Mouse (Mus musculus) C2C12 (cell line): ENCODE results near the gene Mbd4.

Experiments used
- CEBPB ChIP-seq: IDR thresholded peaks from one replicate; pipeline ENCODE4 v1.6.1; 2011; ENCODE audit warnings: low read depth, mild to moderate bottlenecking, control low read depth, moderate library complexity
- CTCF ChIP-seq: IDR thresholded peaks from one replicate; pipeline ENCODE4 v1.5.1; 2011; ENCODE audit not compliant: control insufficient read depth, insufficient read depth, insufficient read length
- MAX ChIP-seq: IDR thresholded peaks from one replicate; pipeline ENCODE4 v1.6.1; 2011; ENCODE audit warnings: mild to moderate bottlenecking, control low read depth
- MYOD1 ChIP-seq: IDR thresholded peaks from one replicate; pipeline ENCODE4 v1.6.1; 2011; ENCODE audit warnings: low read depth; ENCODE audit not compliant: control insufficient read depth, insufficient read length
- MYOG ChIP-seq: IDR thresholded peaks from one replicate; pipeline ENCODE4 v1.6.1; 2011; ENCODE audit not compliant: control insufficient read depth, insufficient read length; ENCODE audit errors: extremely low read depth
- USF1 ChIP-seq: IDR thresholded peaks from one replicate; pipeline ENCODE4 v1.6.1; 2011; ENCODE audit warnings: low read depth, mild to moderate bottlenecking, control low read depth, moderate library complexity

- TF ChIP-seq CTCF (no peak), MYOG (no peak), USF1 (no peak), MAX (no peak), MYOD1 (no peak), CEBPB (no peak)
Observed at GRCm38 (mm10) chr6:115832152-115832850, 20.9 kb downstream of the Mbd4 start.
